29 mouse cellular contexts compared by ENCODE assay signal in the genomic region with DNA sequence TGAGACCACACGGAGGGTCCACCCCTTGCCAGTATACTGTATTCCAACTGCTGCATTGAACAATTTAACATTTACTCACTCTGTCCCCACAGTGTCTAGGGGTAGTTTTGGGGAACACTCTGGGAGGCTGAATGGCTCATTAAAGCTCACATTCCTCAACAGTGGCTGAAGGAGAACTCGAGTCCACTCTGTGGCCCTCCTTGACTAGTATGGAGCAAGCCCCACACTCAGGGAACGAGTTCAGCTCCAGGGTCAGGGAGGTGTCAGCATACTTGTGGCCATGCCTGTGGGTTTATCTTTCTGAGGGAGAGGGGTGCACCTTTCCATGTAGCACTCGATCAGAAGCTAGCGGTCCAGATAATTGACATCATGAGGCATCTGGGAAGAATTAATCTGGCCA.
A peak's percentile ranks its signal among the peaks of the same experiment; 100 is the strongest.
DNase-seq lines count a peak whose midpoint lies in the region; ATAC-seq and TF ChIP-seq lines count a peak whose summit lies in the region.
"Had no signal": no experiment of that assay in that cellular context is flagged by ENCODE, and none has a peak within 500 bp of the region (broad histone marks: within the 10 kb centered on the region; RNA-seq: fewer than 3 reads in every experiment).

No protein-coding gene starts in this region.

- no peak overlapping the region for H3K4me2 ChIP-seq in forebrain, postnatal 0 days (ENCODE audit: low read depth)
- no peak overlapping the region for H3K4me2 ChIP-seq in heart, embryonic 12.5 days
- H3K4me2 ChIP-seq in hindbrain, embryonic 16.5 days (ENCODE audit: low read length): no peak overlapping the region
- H3K4me2 ChIP-seq: embryonic facial prominence, embryonic 15.5 days; hindbrain, embryonic 12.5 days; liver, embryonic 12.5 days; neural tube, embryonic 12.5 days had no signal

- ATAC-seq in forebrain, postnatal 0 days: no peak
- no peak for ATAC-seq in heart, embryonic 12.5 days (ENCODE audit: insufficient number of reproducible peaks, low FRiP score)
- no peak for ATAC-seq in hindbrain, embryonic 16.5 days
- ATAC-seq: intestine, embryonic 16.5 days; liver, embryonic 12.5 days; liver, postnatal 0 days had no signal

- H3K9ac ChIP-seq in forebrain, postnatal 0 days: no peak overlapping the region
- no peak overlapping the region for H3K9ac ChIP-seq in heart, embryonic 12.5 days
- H3K9ac ChIP-seq in hindbrain, embryonic 16.5 days (ENCODE audit: low read depth, low read length): no peak overlapping the region
- H3K9ac ChIP-seq: embryonic facial prominence, embryonic 15.5 days; hindbrain, embryonic 12.5 days; liver, embryonic 12.5 days; liver, postnatal 0 days; neural tube, embryonic 12.5 days had no signal

- peaks cover 50% of the 10 kb centered on the region for H3K4me1 ChIP-seq in forebrain, embryonic 10.5 days
- peaks cover 6% of the 10 kb centered on the region; the same call in 1 of the 2 replicates for H3K4me1 ChIP-seq in forebrain, postnatal 0 days (ENCODE audit: insufficient read depth)
- peaks cover 35% of the 10 kb centered on the region for H3K4me1 ChIP-seq in heart, embryonic 12.5 days (replicated peaks)
- H3K4me1 ChIP-seq in hindbrain, embryonic 16.5 days (ENCODE audit: control insufficient read depth, insufficient read depth, low read depth, low read length): peaks cover 6% of the 10 kb centered on the region
- H3K4me1 ChIP-seq: embryonic facial prominence, embryonic 15.5 days; liver, embryonic 12.5 days; neural tube, embryonic 12.5 days had no signal

- H3K4me3 ChIP-seq in forebrain, embryonic 10.5 days: no peak overlapping the region
- H3K4me3 ChIP-seq in forebrain, postnatal 0 days (ENCODE audit: low read depth, low read length): no peak overlapping the region
- H3K4me3 ChIP-seq in heart, embryonic 12.5 days: no peak overlapping the region
- no peak overlapping the region for H3K4me3 ChIP-seq in hindbrain, embryonic 16.5 days (ENCODE audit: low read length)
- H3K4me3 ChIP-seq: embryonic facial prominence, embryonic 10.5 days; embryonic facial prominence, embryonic 15.5 days; hindbrain, embryonic 12.5 days; liver, embryonic 12.5 days; myocyte; neural tube, embryonic 12.5 days had no signal

- DNase-seq in forebrain, embryonic 10.5 days (ENCODE audit: extremely low spot score, low spot score): no peak
- no peak for DNase-seq in forebrain, postnatal 0 days
- DNase-seq in heart, adult 9 months (ENCODE audit: low spot score in 2 of 2): no peak
- DNase-seq in lung, postnatal 10 days: peak; percentile 18
- DNase-seq in lung, postnatal 14 days: no peak
- DNase-seq: adrenal gland, adult 8-10 months; cerebellum, adult 2 months; cerebellum, postnatal 14 days; gastrocnemius, postnatal 25 days; heart, postnatal 14 days; kidney, adult 8-10 months; kidney, postnatal 4 days; left cerebral cortex, postnatal 4 days; liver, postnatal 0 days; right cerebral cortex, adult 18-20 months; spleen, adult 18-20 months; thymus, postnatal 14 days had no signal

- WGBS in forebrain, embryonic 10.5 days: 59% methylated on average over 5 of the region's 5 CpGs
- 60% methylated on average over 5 of the region's 5 CpGs for WGBS in forebrain, postnatal 0 days
- WGBS in heart, embryonic 12.5 days: 61% methylated on average over 5 of the region's 5 CpGs
- WGBS in hindbrain, embryonic 16.5 days: 76% methylated on average over 5 of the region's 5 CpGs

- H3K27ac ChIP-seq in forebrain, embryonic 10.5 days: 0 out of 2 replicates have a peak overlapping the region, but pooled peaks have one; percentile 26
- no peak overlapping the region for H3K27ac ChIP-seq in forebrain, postnatal 0 days (ENCODE audit: low read depth, low read length)
- peak overlapping the region; percentile 11; the same call in 1 of the 2 replicates for H3K27ac ChIP-seq in heart, embryonic 12.5 days (ENCODE audit: poor library complexity, severe bottlenecking)
- H3K27ac ChIP-seq in hindbrain, embryonic 16.5 days (ENCODE audit: low read depth, low read length): no peak overlapping the region
- H3K27ac ChIP-seq: embryonic facial prominence, embryonic 10.5 days; embryonic facial prominence, embryonic 15.5 days; hindbrain, embryonic 12.5 days; kidney, postnatal 0 days; liver, embryonic 12.5 days; macrophage; neural tube, embryonic 12.5 days had no signal

- H3K36me3 ChIP-seq in forebrain, embryonic 10.5 days (replicated peaks): no peaks in the 10 kb centered on the region
- H3K36me3 ChIP-seq in forebrain, postnatal 0 days (ENCODE audit: insufficient read depth): no peaks in the 10 kb centered on the region
- H3K36me3 ChIP-seq in heart, embryonic 12.5 days: 0 out of 2 replicates have a peak, but pooled peaks cover 4% of the 10 kb centered on the region
- H3K36me3 ChIP-seq in hindbrain, embryonic 16.5 days (ENCODE audit: control insufficient read depth, insufficient read depth, low read length): no peaks in the 10 kb centered on the region
- H3K36me3 ChIP-seq: embryonic facial prominence, embryonic 10.5 days; embryonic facial prominence, embryonic 15.5 days; hindbrain, embryonic 12.5 days; liver, embryonic 12.5 days; neural tube, embryonic 12.5 days had no signal

- TF ChIP-seq CTCF in forebrain, postnatal 0 days (IDR thresholded peaks at IDR 0.05; ENCODE audit: low read depth): no peak

- no peaks in the 10 kb centered on the region for H3K9me3 ChIP-seq in forebrain, embryonic 10.5 days
- no peaks in the 10 kb centered on the region for H3K9me3 ChIP-seq in forebrain, postnatal 0 days (ENCODE audit: low read length)
- H3K9me3 ChIP-seq in heart, embryonic 12.5 days (replicated peaks): no peaks in the 10 kb centered on the region
- H3K9me3 ChIP-seq in hindbrain, embryonic 16.5 days (ENCODE audit: control insufficient read depth, low read length): no peaks in the 10 kb centered on the region
- H3K9me3 ChIP-seq: embryonic facial prominence, embryonic 10.5 days; embryonic facial prominence, embryonic 15.5 days; hindbrain, embryonic 12.5 days; liver, embryonic 12.5 days; neural tube, embryonic 12.5 days had no signal

- H3K27me3 ChIP-seq in forebrain, embryonic 10.5 days (ENCODE audit: poor library complexity, severe bottlenecking): peaks cover 72% of the 10 kb centered on the region
- peaks cover 9% of the 10 kb centered on the region; the same call in 1 of the 2 replicates for H3K27me3 ChIP-seq in forebrain, postnatal 0 days (ENCODE audit: insufficient read depth, low read length)
- no peaks in the 10 kb centered on the region for H3K27me3 ChIP-seq in heart, embryonic 12.5 days (replicated peaks)
- H3K27me3 ChIP-seq in hindbrain, embryonic 16.5 days (replicated peaks; ENCODE audit: control insufficient read depth, insufficient read depth, low read length): no peaks in the 10 kb centered on the region
- H3K27me3 ChIP-seq: CH12.LX; embryonic facial prominence, embryonic 15.5 days; liver, embryonic 12.5 days; neural tube, embryonic 12.5 days had no signal

Comparison
In these comparisons a context has a peak if more than half of its experiments do, and no peak if none do; other contexts are left out.
1. H3K27ac ChIP-seq: peak in forebrain, embryonic 10.5 days (single experiment) and heart, embryonic 12.5 days (single experiment); none in forebrain, postnatal 0 days (single experiment) and hindbrain, embryonic 16.5 days (single experiment).